Mouse (Mus musculus) MEL (cell line): ENCODE measurements at regions not wholly inside any gene's neighbourhood (a gene's known extent, or its start where the extent isn't known, plus 50 kb on each side); places are given as distances from the start of the nearest gene placed in this dataset.

Experiments used
- DNase-seq: peaks from one replicate; pipeline ENCODE4 v3.0.0; 2011; ENCODE audit warnings: low read depth, low spot score
- H3K27ac ChIP-seq: 2 replicates; pipeline ENCODE4 v1.5.1; 2012; ENCODE audit warnings: low read depth, mild to moderate bottlenecking, control low read depth, low read length, moderate library complexity; ENCODE audit not compliant: control insufficient read depth
- H3K27me3 ChIP-seq, 2 experiments: fragments of 150-350 bp in 1 of 2; sonication (generic) in 1 of 2; 2 replicates each; pipeline ENCODE4 v1.6.1; 2012; ENCODE audit warnings: low read length in 2 of 2, mild to moderate bottlenecking in 2 of 2, improper control_type of control experiment in 1 of 2, moderate library complexity in 1 of 2; ENCODE audit not compliant: insufficient read depth in 2 of 2, control insufficient read depth in 1 of 2
- H3K36me3 ChIP-seq, 2 experiments: 2 replicates each; pipeline ENCODE4 v1.6.1; 2012 to 2014; ENCODE audit warnings: low read length in 2 of 2, improper control_type of control experiment in 1 of 2, inconsistent platforms in 1 of 2, mild to moderate bottlenecking in 1 of 2; ENCODE audit not compliant: insufficient read depth in 2 of 2, control insufficient read depth in 1 of 2
- H3K4me1 ChIP-seq, 2 experiments: fragments of 150-350 bp in 1 of 2; sonication (generic) in 1 of 2; 2 replicates each; pipeline ENCODE4 v1.6.1; 2012; ENCODE audit warnings: low read length in 2 of 2, improper control_type of control experiment in 1 of 2, mild to moderate bottlenecking in 1 of 2; ENCODE audit not compliant: insufficient read depth in 2 of 2, control insufficient read depth in 1 of 2
- H3K4me3 ChIP-seq, 2 experiments: fragments of 150-350 bp in 1 of 2; sonication (generic) in 1 of 2; 2 replicates each; pipeline ENCODE4 v1.5.1; 2012; ENCODE audit warnings: low read depth in 2 of 2, low read length in 2 of 2, mild to moderate bottlenecking in 2 of 2, moderate library complexity in 2 of 2, control low read depth in 1 of 2, improper control_type of control experiment in 1 of 2; ENCODE audit not compliant: control insufficient read depth in 1 of 2, insufficient read depth in 1 of 2
- H3K79me2 ChIP-seq: 2 replicates; pipeline ENCODE4 v1.6.1; 2012; ENCODE audit warnings: mild to moderate bottlenecking, low read length, moderate library complexity; ENCODE audit not compliant: control insufficient read depth, poor library complexity, insufficient read depth
- H3K9ac ChIP-seq: 2 replicates; pipeline ENCODE4 v1.6.1; 2012; ENCODE audit warnings: low read depth, mild to moderate bottlenecking, control low read depth, low read length, moderate library complexity; ENCODE audit not compliant: control insufficient read depth, poor library complexity, severe bottlenecking
- H3K9me3 ChIP-seq: fragments of 150-350 bp; sonication (generic); replicated peaks from 2 replicates; pipeline ENCODE4 v1.6.1; 2012; ENCODE audit warnings: mild to moderate bottlenecking, low read length, improper control_type of control experiment, moderate library complexity; ENCODE audit not compliant: insufficient read depth
- EP300 ChIP-seq, 2 experiments: IDR thresholded peaks; 2 replicates each; pipeline ENCODE4 v1.6.1; 2011; ENCODE audit warnings: improper control_type of control experiment in 2 of 2, low read length in 2 of 2, low read depth in 1 of 2, mild to moderate bottlenecking in 1 of 2
- ETS1 ChIP-seq: IDR thresholded peaks from 2 replicates; pipeline ENCODE4 v1.6.1; 2012; ENCODE audit warnings: low read depth, mild to moderate bottlenecking, inconsistent platforms, low read length, improper control_type of control experiment, moderate library complexity
- JUND ChIP-seq: IDR thresholded peaks from 2 replicates; pipeline ENCODE4 v1.6.1; 2011; ENCODE audit warnings: low read depth, mild to moderate bottlenecking, improper control_type of control experiment, low read length
- MAFK ChIP-seq: IDR thresholded peaks from 2 replicates; pipeline ENCODE4 v1.6.1; 2011; ENCODE audit warnings: low read depth, mild to moderate bottlenecking, low read length, improper control_type of control experiment, borderline replicate concordance
- MXI1 ChIP-seq: IDR thresholded peaks from 2 replicates; pipeline ENCODE4 v1.6.1; 2011; ENCODE audit warnings: mild to moderate bottlenecking, low read depth, low read length, improper control_type of control experiment
- MYB ChIP-seq: IDR thresholded peaks from 2 replicates; pipeline ENCODE4 v1.6.1; 2011; ENCODE audit warnings: mild to moderate bottlenecking, low read depth, low read length, improper control_type of control experiment
- NELFE ChIP-seq: IDR thresholded peaks from 2 replicates; pipeline ENCODE4 v1.6.1; 2011; ENCODE audit warnings: low read depth, low read length, improper control_type of control experiment
- NRF1 ChIP-seq: IDR thresholded peaks from 2 replicates; pipeline ENCODE4 v1.6.1; 2014; ENCODE audit warnings: low read depth, mild to moderate bottlenecking, inconsistent platforms, low read length, improper control_type of control experiment, moderate library complexity; ENCODE audit not compliant: poor library complexity, insufficient read depth, severe bottlenecking
- POLR2AphosphoS5 ChIP-seq: IDR thresholded peaks from 2 replicates; pipeline ENCODE4 v1.6.1; 2012; ENCODE audit warnings: low read depth, borderline replicate concordance, mild to moderate bottlenecking, inconsistent platforms, low read length, moderate library complexity, mixed read lengths
- TBP ChIP-seq: IDR thresholded peaks from 2 replicates; pipeline ENCODE4 v1.8.0; 2011; ENCODE audit warnings: low read depth, low read length, improper control_type of control experiment
- TCF12 ChIP-seq: IDR thresholded peaks from 2 replicates; pipeline ENCODE4 v1.6.1; 2014; ENCODE audit warnings: low read depth, mild to moderate bottlenecking, inconsistent platforms, low read length, improper control_type of control experiment, moderate library complexity
- UBTF ChIP-seq: IDR thresholded peaks from 2 replicates; pipeline ENCODE4 v1.6.1; 2012; ENCODE audit warnings: low read depth, mild to moderate bottlenecking, inconsistent platforms, low read length, improper control_type of control experiment, moderate library complexity, borderline replicate concordance; ENCODE audit not compliant: insufficient read depth
- USF2 ChIP-seq, 2 experiments: IDR thresholded peaks; 2 replicates each; pipeline ENCODE4 v1.6.1; 2011 to 2012; ENCODE audit warnings: improper control_type of control experiment in 2 of 2, low read length in 2 of 2, borderline replicate concordance in 1 of 2, inconsistent platforms in 1 of 2, low read depth in 1 of 2, mild to moderate bottlenecking in 1 of 2; ENCODE audit not compliant: insufficient read depth in 1 of 2
- ZC3H11A ChIP-seq: IDR thresholded peaks from 2 replicates; pipeline ENCODE4 v1.6.1; 2012; ENCODE audit warnings: low read depth, mild to moderate bottlenecking, inconsistent platforms, low read length, improper control_type of control experiment
- ZKSCAN1 ChIP-seq: IDR thresholded peaks from 2 replicates; pipeline ENCODE4 v1.6.1; 2012; ENCODE audit warnings: low read depth, mild to moderate bottlenecking, inconsistent platforms, low read length, improper control_type of control experiment, moderate library complexity
- ZNF384 ChIP-seq: IDR thresholded peaks from 2 replicates; pipeline ENCODE4 v1.6.1; 2012; ENCODE audit warnings: low read depth, mild to moderate bottlenecking, inconsistent platforms, low read length, improper control_type of control experiment

- Histone ChIP-seq H3K27me3 (no peaks in the 10 kb centered on the region), H3K27ac (no peak overlapping the region), H3K79me2 (no peaks in the 10 kb centered on the region), H3K9ac (no peak overlapping the region), H3K4me3 (no peak overlapping the region), H3K9me3 (no peaks in the 10 kb centered on the region), H3K36me3 (no peaks in the 10 kb centered on the region), H3K4me1 (0 out of 4 replicates have a peak, but pooled peaks cover 0 to 2% of the 10 kb centered on the region in 2 experiments)
- no peak for TF ChIP-seq POLR2AphosphoS5
- TF ChIP-seq ZNF384 = no peak
- TF ChIP-seq UBTF = no peak
- no peak for DNase-seq
Observed at GRCm38 (mm10) chr3:132565755-132566154, 63.9 kb upstream of the Gimd1 start.

DNA sequence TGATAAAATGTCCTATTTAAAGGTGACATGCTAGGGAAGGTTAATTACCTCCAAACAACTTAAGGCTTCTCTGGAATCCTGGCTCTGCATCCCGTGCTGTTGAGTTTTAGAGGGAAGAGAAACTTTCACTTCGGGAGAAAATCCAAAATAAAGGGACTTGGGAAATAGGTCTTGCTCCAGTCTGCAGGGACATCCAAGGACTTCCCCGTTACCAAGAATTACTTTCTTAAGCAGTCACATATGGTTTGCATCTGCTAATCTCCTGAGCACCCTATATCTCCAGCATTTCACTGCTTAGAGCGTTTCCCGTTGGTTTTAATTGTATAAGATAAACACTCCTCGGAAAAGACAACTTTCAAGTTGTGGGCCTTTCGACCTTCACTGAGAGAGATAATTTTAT is 63.3 kb upstream of the Gimd1 start:
- no peak overlapping the region for H3K4me3 ChIP-seq
- H3K27ac ChIP-seq = no peak overlapping the region
- H3K4me1 ChIP-seq = 0 out of 4 replicates have a peak, but pooled peaks cover 0 to 2% of the 10 kb centered on the region in 2 experiments
- TF ChIP-seq TBP = no peak
- TF ChIP-seq USF2 (IDR thresholded peaks at IDR 0.05; ENCODE audit: borderline replicate concordance in 1 of 2, insufficient read depth in 1 of 2, low read depth in 1 of 2, low read length in 2 of 2) = no peak
- TF ChIP-seq EP300 (IDR thresholded peaks at IDR 0.05; ENCODE audit: low read depth in 1 of 2, low read length in 2 of 2) = peak in 1 of 2 experiments; percentile 27; a peak in 1 of 4 replicates
- TF ChIP-seq NRF1 = no peak
- TF ChIP-seq TCF12 = peak; percentile 58
- TF ChIP-seq NELFE = no peak
- TF ChIP-seq JUND = no peak
- no peak for TF ChIP-seq MYB
- TF ChIP-seq MAFK = no peak
- no peak for TF ChIP-seq MXI1
- TF ChIP-seq ZKSCAN1 = no peak
- TF ChIP-seq ETS1 = 0 out of 2 replicates have a peak, but pooled peaks have one; percentile 24
- no peak for TF ChIP-seq ZC3H11A
- no peaks in the 10 kb centered on the region for H3K36me3 ChIP-seq
- DNase-seq = peak; percentile 5
- H3K9ac ChIP-seq = no peak overlapping the region
- no peaks in the 10 kb centered on the region for H3K27me3 ChIP-seq
- H3K79me2 ChIP-seq = no peaks in the 10 kb centered on the region
- no peaks in the 10 kb centered on the region for H3K9me3 ChIP-seq
